Mouse (Mus musculus) embryonic fibroblast, embryonic 13.5 days (primary cell): ENCODE measurements around the gene Chrnd. TPM values are rescaled to one million over a fixed set of nuclear protein-coding genes. Genes with fewer than 3 reads are reported as not detected.
A peak's percentile ranks its signal among the peaks of the same experiment; 100 is the strongest.

Experiments used
- H3K27ac ChIP-seq: 2 replicates; pipeline ENCODE4 v1.5.1; 2012; ENCODE audit warnings: low read length, control low read depth, inconsistent platforms; ENCODE audit not compliant: insufficient read depth
- H3K4me1 ChIP-seq: 2 replicates; pipeline ENCODE4 v1.6.1; 2011; ENCODE audit warnings: low read length; ENCODE audit not compliant: control insufficient read depth, insufficient read depth
- H3K4me3 ChIP-seq: 2 replicates; pipeline ENCODE4 v1.5.1; 2011; ENCODE audit warnings: mild to moderate bottlenecking, control low read depth, low read length; ENCODE audit not compliant: insufficient read depth
- CTCF ChIP-seq: IDR thresholded peaks from 2 replicates; pipeline ENCODE4 v1.5.1; 2011; ENCODE audit warnings: mild to moderate bottlenecking, control low read depth, low read length, moderate library complexity, borderline replicate concordance; ENCODE audit not compliant: insufficient read depth
- POLR2A ChIP-seq: IDR thresholded peaks from 2 replicates; pipeline ENCODE4 v1.6.1; 2011; ENCODE audit warnings: low read depth, mild to moderate bottlenecking, control low read depth, low read length, moderate library complexity
- polyA plus RNA-seq: library from polyadenylated mRNA; stranded (reverse); fragments of >200 nt; gene quantifications from 2 replicates; pipeline ENCODE4 v1.2.4, GENCODE M21; 2011; ENCODE audit warnings: low read depth; ENCODE audit not compliant: missing spikeins, insufficient read length

The Chrnd gene
- polyA plus RNA-seq, 1 experiment = not detected

DNA sequence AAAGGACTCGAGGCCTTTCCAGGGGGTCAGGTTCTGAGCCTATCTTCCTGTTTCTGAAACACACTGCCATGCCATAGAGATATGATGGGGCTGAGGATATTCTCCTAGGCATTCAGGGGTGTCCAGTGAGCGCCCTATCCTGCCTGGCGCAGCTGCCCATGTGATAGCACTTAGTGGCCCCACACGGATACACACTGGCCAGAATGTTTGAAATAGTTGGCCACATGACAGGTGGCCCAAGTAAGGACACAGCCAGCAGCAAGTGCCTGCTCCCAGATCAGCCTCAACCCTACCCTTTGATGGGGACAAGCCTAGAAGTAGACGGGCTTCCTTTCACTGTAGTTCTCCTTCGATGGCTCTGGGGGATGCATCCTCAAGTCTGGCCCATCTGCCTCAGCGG is 14.1 kb downstream of the Chrnd start, which contains the start of gene Chrng:
Gene Chrng, plus strand, starts transcription at position 193 of the 400 bp plus-strand sequence.
- TF ChIP-seq POLR2A (no peak), CTCF (no peak)
- Histone ChIP-seq H3K4me3 (no peak within 1 kb of the TSS), H3K27ac (no peak within 1 kb of the TSS)

GRCm38 (mm10) chr1:87205038-87205437 is 14.6 kb downstream of the Chrnd start:
- TF ChIP-seq POLR2A = no peak
- no peak for TF ChIP-seq CTCF
- Histone ChIP-seq H3K4me1 (no peaks in the 10 kb centered on the region), H3K27ac (no peak overlapping the region), H3K4me3 (no peak overlapping the region)

More for the DNA sequence above, 14.1 kb downstream of the Chrnd start, which contains the start of gene Chrng:
- no peaks in the 10 kb centered on the region for H3K4me1 ChIP-seq

DNA sequence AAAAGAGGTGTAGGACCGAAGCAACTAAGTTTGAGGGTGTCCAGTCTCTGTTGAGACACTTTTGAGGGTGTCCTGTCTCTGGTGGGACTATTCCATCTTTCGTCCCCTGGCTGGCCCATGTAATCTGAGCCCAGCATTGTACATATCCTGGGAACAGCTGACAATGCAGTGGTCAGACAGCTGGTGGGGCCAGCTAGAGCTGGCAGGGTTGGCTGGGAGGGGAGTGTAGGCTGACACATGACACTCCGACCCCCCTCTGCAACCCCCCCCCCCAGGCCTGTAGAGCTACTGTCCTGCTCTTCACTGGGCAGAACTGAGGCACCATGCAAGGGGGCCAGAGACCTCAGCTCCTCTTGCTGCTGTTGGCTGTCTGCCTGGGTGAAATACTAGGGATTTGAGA is 15.1 kb downstream of the Chrnd start:
- Histone ChIP-seq H3K27ac (no peak overlapping the region), H3K4me3 (no peak overlapping the region), H3K4me1 (no peaks in the 10 kb centered on the region)
- no peak for TF ChIP-seq CTCF
- TF ChIP-seq POLR2A = no peak

DNA sequence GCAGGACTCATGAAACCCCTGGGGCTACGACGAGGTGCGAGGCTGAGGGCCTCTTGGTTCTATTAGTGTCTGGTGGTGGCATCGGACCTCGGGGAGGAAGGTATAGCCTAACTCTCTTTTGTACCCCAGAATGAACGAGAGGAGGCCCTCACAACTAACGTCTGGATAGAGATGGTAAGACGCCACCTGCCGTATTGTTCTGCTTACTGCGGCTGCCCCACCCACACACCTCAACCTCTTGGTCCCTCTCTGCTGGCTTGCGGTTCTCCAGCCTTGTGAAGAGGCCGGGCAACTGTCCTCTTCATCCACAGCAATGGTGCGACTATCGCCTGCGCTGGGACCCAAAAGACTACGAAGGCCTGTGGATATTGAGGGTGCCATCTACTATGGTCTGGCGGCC is 15.9 kb downstream of the Chrnd start:
- no peak for TF ChIP-seq CTCF
- TF ChIP-seq POLR2A = no peak
- H3K4me3 ChIP-seq = no peak overlapping the region
- no peaks in the 10 kb centered on the region for H3K4me1 ChIP-seq
- H3K27ac ChIP-seq = no peak overlapping the region

DNA sequence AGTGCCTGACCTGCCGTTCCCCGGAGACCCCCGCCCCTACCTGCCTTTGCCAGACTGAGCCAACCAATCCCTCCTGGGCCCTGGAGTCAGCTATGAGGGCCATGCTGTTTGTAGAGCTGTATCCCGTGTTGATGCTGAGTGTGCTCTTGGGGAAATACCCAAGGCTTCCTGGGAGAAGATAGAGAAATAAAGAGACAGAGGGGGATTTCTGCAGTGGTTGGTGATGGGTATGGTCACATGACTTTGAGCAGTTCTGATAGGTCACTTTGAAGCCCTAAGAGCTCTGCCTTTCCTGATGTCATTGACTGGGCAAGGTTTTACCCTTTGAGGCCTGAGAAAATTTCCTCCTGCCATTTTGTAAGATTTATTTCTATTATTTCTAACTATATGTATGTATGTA is 21.0 kb downstream of the Chrnd start:
- Histone ChIP-seq H3K4me3 (no peak overlapping the region), H3K27ac (no peak overlapping the region), H3K4me1 (no peaks in the 10 kb centered on the region; the same call in 1 of the 2 replicates)
- TF ChIP-seq POLR2A (no peak), CTCF (no peak)

- Histone ChIP-seq H3K27ac (peak within 1 kb of the TSS; percentile 85), H3K4me3 (peak within 1 kb of the TSS; percentile 86), H3K4me1 (peaks cover 3% of the 10 kb centered on the region)
- TF ChIP-seq POLR2A (peak; percentile 95), CTCF (no peak)
Observed at GRCm38 (mm10) chr1:87213735-87214704, 23.6 kb downstream of the Chrnd start, which contains the start of gene Eif4e2. Gene Eif4e2, plus strand, starts transcription at chr1:87213914.

- 0 out of 2 replicates have a peak, but pooled peaks have one; percentile 24 for TF ChIP-seq POLR2A
- no peak for TF ChIP-seq CTCF
- Histone ChIP-seq H3K27ac (no peak overlapping the region), H3K4me3 (peak overlapping the region; percentile 86), H3K4me1 (peaks cover 3% of the 10 kb centered on the region)
Observed at GRCm38 (mm10) chr1:87214748-87215147, 24.3 kb downstream of the Chrnd start.

- Histone ChIP-seq H3K4me1 (peaks cover 3% of the 10 kb centered on the region), H3K4me3 (no peak overlapping the region), H3K27ac (no peak overlapping the region)
- TF ChIP-seq POLR2A (no peak), CTCF (peak; percentile 57; the same call in 1 of the 2 replicates)
Observed at GRCm38 (mm10) chr1:87217938-87218337, 27.5 kb downstream of the Chrnd start.

GRCm38 (mm10) chr1:87225739-87226138 is 35.3 kb downstream of the Chrnd start:
- TF ChIP-seq POLR2A = no peak
- no peak for TF ChIP-seq CTCF
- Histone ChIP-seq H3K4me1 (no peaks in the 10 kb centered on the region), H3K27ac (no peak overlapping the region), H3K4me3 (no peak overlapping the region)
